Mouse (Mus musculus): ENCODE measurements at regions not wholly inside any gene's neighbourhood (a gene's known extent, or its start where the extent isn't known, plus 50 kb on each side); places are given as distances from the start of the nearest gene placed in this dataset.
A peak's percentile ranks its signal among the peaks of the same experiment; 100 is the strongest.
"Not testable (repeated sequence)": the region's sequence is repeated elsewhere in the genome, so short reads cannot be mapped to it uniquely, and the experiment has no call there.

DNA sequence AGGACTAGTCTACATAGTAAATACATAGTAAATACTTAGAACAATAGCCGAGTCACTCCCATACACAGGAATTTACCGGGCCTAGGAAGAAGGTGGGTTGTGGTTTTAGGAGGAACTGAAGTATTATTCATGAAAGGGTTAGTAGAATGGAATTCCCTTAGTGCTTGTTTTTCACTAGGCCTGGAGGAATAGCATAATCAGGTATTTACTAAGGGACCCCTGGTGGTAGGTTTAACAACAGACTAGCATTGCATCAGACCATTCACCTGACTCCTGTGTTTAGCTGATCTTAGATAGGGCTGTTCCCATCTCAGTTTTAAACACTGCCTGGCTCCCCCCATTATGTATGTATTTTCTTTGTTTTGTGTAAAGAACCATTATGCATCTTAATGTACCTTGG is 339.0 kb downstream of the Dync2h1 start:
- DNase-seq: not testable (repeated sequence)

GRCm38 (mm10) chr9:6834936-6835335 is 349.3 kb downstream of the Dync2h1 start:
- DNase-seq: not testable (repeated sequence)

DNA sequence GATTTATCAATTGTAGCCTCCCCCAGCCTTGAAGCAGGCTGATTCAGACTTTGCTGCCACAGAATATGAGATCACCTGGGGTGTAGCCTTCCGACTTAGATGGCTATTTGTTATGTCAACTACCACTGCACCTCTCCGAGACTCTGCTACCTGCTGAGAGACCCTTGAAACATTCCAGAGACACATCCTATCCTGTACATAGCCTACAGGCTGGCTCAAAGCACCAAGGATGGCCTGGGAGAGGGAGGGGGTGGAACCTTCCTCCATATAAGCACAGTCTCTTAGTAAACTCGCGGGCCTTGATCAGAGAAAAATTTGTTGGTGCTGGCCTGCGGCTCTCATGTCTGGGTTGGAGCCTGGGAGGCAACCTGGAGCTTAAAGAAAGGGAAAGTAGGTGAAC is 349.8 kb downstream of the Dync2h1 start:
- no peak for DNase-seq

DNA sequence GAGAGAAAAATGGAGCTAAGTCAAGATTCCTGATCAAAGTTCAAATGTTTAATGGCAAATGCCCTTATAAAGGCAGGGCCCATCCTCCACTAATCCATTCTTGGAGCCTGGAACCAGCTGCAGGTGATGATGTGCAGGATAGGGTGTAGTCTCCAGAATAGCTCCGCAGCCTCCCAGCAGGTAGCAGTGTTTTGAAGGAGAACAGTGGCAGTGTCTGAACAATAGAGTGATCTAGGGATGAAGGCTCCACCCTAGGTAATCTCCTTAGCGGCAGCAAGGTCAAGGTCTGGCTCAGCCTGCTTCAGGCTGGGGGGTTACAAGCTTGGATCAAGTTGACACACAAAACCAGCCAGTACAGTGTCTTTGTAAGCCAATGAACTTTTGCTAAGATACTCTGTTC is 351.4 kb downstream of the Dync2h1 start:
- no peak for DNase-seq

- not testable (repeated sequence) for DNase-seq
Observed at GRCm38 (mm10) chr9:6831642-6832041, 352.6 kb downstream of the Dync2h1 start.

- no peak for DNase-seq
Observed at GRCm38 (mm10) chr9:6826581-6826980, 357.7 kb downstream of the Dync2h1 start.

GRCm38 (mm10) chr9:6825609-6826008 is 358.6 kb downstream of the Dync2h1 start:
- no peak for DNase-seq

DNA sequence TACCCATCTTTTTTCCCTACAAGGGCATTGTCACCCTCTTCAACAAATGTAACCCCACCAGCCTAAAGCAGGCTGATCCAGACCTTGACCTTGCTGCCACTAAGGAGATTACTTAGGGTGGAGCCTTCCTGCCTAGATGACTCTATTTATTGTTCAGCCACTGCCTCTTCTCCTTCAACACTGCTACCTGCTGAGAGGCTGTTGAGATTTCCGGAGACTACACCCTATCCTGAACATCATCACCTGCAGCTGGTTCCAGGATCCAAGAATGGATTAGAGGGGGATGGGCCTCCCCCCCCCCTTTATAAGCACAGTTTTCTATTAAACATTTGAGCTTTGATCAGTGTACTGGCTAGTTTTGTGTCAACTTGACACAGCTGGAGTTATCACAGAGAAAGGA is 360.3 kb downstream of the Dync2h1 start:
- DNase-seq: not testable (repeated sequence)

DNA sequence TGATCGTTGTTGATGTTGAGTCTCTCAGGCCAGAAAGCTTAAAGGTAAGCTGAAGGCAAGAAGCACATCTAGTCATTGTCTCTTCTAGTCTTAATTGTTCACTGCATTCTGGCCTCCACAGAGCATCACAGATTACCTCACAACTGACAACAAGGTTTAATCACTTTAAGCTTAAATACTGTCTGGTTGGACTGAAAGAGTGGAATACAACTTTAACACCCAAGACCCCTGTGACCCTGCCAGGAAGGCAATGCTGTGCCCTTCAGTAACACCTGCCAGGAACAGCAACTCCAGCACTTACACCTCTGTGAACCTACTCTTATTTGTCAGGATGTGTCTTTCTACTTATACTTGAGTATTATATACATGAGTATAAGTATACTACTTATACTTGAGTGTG is 360.7 kb downstream of the Dync2h1 start:
- no peak for DNase-seq

GRCm38 (mm10) chr9:6776671-6777070 is 407.6 kb downstream of the Dync2h1 start:
- DNase-seq: no peak

GRCm38 (mm10) chr9:6741478-6741877 is 442.8 kb downstream of the Dync2h1 start:
- DNase-seq: no peak

DNA sequence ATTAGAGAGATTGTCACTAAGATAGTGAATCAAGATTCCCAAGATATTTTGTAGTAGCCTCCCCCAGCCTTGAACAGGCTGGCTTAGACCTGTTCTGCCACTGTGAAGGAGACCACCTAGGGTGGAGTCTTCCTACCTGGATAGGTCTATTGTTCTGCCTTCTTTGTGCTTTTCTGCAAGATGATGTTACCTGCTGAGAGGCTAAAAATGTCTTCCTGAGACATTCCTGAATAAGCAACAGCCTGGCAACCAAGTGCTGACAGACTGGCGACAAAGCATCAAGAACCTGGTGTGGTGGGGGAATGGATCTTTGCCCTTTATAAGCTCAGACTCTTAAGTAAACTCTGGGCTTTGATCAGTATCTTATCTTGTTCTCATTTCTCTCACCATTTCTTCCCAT is 447.8 kb downstream of the Dync2h1 start:
- DNase-seq: no peak

DNA sequence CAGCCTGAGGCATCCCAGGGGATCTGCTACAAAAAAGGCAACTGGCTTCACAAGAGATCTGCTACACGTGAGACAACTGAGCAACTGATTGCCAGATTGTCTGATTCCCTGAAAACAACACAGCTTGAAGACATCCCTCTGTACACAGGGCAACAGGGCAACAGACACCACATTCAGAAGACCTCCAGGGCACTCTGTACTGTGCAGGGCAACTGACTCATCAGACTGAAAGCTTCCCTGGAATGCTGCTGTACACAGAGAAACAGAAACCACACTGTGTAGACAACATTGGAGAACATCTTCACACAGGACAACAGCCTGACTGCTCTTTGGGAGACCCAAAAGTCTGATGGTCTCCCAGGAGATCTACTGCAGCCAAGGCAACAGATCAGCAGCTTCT is 456.8 kb upstream of the Ddi1 start:
- DNase-seq: no peak

- no peak for DNase-seq
Observed at GRCm38 (mm10) chr9:6677225-6677718, 407.6 kb upstream of the Ddi1 start.

- DNase-seq: peak; percentile 69
Observed at GRCm38 (mm10) chr9:6668001-6668969, 398.6 kb upstream of the Ddi1 start.

- DNase-seq: no peak
Observed at GRCm38 (mm10) chr9:6665679-6666078, 396.0 kb upstream of the Ddi1 start.

DNA sequence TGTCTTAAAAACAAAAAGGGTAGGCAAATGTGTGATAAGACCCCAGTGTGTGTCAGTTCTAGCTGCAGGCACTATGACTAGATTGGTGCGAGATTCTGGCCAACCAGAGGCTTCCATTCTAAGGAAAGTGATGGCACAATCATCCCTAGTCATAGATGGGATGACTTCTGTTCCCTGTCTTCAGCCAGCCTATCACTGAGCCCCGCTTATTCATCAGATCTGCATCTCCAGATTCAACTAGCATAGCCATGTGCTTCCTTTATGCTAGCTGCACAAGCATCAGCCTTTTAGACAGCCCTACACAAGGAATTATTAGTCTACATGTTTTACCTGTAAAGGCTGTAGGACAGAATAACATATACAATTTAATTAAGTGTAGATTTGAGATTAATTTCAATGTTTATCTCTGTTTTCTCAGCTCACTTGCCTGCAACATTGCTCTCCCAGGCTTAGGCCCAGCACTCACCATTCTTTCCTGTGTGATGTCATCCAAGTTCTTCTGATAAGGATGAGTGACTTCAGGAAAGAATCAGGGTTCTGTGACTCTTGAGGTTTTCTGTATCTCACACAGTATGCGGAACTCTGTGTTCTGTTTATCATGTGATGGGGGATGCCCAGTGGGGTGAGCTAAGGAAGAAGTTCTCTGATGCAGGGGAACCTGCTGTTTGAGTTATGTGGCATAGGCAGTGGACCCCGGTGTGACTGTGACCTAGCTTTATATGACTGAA is 382.8 kb upstream of the Ddi1 start:
- DNase-seq: no peak

- no peak for DNase-seq
Observed at GRCm38 (mm10) chr9:6651572-6652236, 382.1 kb upstream of the Ddi1 start.

DNA sequence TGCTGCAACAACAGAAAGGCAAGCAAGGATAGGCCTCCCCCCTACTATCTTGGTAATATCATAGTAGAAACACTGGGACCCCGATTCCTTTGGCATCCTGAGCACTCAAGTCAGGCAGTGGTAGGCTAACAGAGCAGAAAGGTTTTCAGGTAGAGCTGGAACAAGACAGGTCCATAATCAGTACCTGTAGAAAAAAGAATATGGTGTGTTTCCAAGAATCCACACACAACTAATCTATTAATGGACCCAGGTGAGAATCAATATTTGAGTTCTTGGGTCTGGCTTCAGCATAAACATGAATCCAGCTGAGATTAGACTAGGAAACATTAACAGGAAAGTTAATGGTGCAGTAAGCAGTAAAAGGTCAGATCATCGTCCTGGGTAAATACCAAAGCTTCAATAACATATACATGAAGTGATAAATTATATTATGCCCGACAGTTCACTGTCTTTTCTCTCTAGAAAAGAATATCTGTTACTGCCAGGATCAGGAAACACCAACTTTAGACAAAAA is 376.2 kb upstream of the Ddi1 start:
- no peak for DNase-seq

- no peak for DNase-seq
Observed at GRCm38 (mm10) chr9:6645321-6645720, 375.7 kb upstream of the Ddi1 start.

- no peak for DNase-seq
Observed at GRCm38 (mm10) chr9:6617155-6617554, 347.5 kb upstream of the Ddi1 start.

DNA sequence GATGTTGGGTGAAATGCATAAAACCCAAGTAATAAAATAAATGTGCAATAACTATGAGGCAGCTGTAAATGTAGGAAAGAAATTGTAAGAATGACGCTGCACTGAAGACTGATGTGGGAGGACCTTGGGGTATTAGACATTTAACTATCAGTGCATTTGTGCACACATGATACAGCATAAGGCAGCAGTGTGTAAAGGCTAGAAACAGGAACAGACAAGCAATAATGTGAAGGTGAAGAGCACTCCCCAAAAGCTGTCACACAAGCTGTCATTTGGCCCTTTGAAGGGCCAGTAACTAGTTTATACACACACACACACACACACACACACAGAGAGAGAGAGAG is 339.6 kb upstream of the Ddi1 start:
- DNase-seq: no peak
